Mouse (Mus musculus): ENCODE data around the gene Gm42669. TPM values are rescaled to one million over a fixed set of nuclear protein-coding genes. Genes with fewer than 3 reads are reported as not detected.

The Gm42669 gene
- total and polyA plus RNA-seq, 3 experiments: 0.04 to 0.21 TPM; not detected in 1

- no peak for TF ChIP-seq USF2 (IDR thresholded peaks at IDR 0.05; ENCODE audit: borderline replicate concordance in 1 of 2, insufficient read depth in 1 of 2, low read depth in 1 of 2, low read length in 2 of 2)
- TF ChIP-seq TCF12 (IDR thresholded peaks at IDR 0.05; ENCODE audit: low read depth, low read length): no peak
- no peak for TF ChIP-seq RAD21 (IDR thresholded peaks at IDR 0.05; ENCODE audit: low read depth, low read length)
- no peak for TF ChIP-seq CHD2 (IDR thresholded peaks at IDR 0.05; ENCODE audit: low read length)
- peak; percentile 81 for TF ChIP-seq SIN3A (IDR thresholded peaks at IDR 0.05; ENCODE audit: low read length)
- TF ChIP-seq MEF2A (IDR thresholded peaks at IDR 0.05; ENCODE audit: extremely low read depth, insufficient replicate concordance, low read depth, low read length, poor library complexity, severe bottlenecking): no peak
- no peak for TF ChIP-seq GABPA (IDR thresholded peaks at IDR 0.05; ENCODE audit: low read depth, low read length)
- TF ChIP-seq MYB (IDR thresholded peaks at IDR 0.05; ENCODE audit: low read depth, low read length): no peak
- TF ChIP-seq CHD1 (IDR thresholded peaks at IDR 0.05; ENCODE audit: low read depth, low read length): no peak
- TF ChIP-seq MXI1 (IDR thresholded peaks at IDR 0.05; ENCODE audit: low read depth, low read length): peak; percentile 65
Observed at GRCm38 (mm10) chr5:107597301-107598077, 90.1 kb downstream of the Gm42669 start, which contains the start of the genes Rpap2 and Glmn (continued).

GRCm38 (mm10) chr5:107598380-107598779 is 91.0 kb downstream of the Gm42669 start:
- Histone ChIP-seq H3K27ac (ENCODE audit: control insufficient read depth, low read depth, low read length) (peak overlapping the region; percentile 94), H3K9me3 (replicated peaks; ENCODE audit: insufficient read depth, low read length) (no peaks in the 10 kb centered on the region), H3K36me3 (ENCODE audit: control insufficient read depth in 1 of 2, insufficient read depth in 2 of 2, low read length in 2 of 2) (peaks cover 0 to 6% of the 10 kb centered on the region in 2 experiments; a peak in 2 of 4 replicates), H3K79me2 (ENCODE audit: control insufficient read depth, insufficient read depth, low read length, poor library complexity) (peaks cover 4% of the 10 kb centered on the region; the same call in 1 of the 2 replicates), H3K9ac (ENCODE audit: control insufficient read depth, low read depth, low read length, poor library complexity, severe bottlenecking) (peak overlapping the region; percentile 99), H3K4me1 (ENCODE audit: control insufficient read depth in 1 of 2, insufficient read depth in 2 of 2, low read length in 2 of 2) (peaks cover 3% of the 10 kb centered on the region in 2 experiments), H3K4me3 (ENCODE audit: control insufficient read depth in 1 of 2, insufficient read depth in 1 of 2, low read depth in 2 of 2, low read length in 2 of 2) (peak overlapping the region; percentile 80 to 98), H3K27me3 (ENCODE audit: control insufficient read depth in 1 of 2, insufficient read depth in 2 of 2, low read length in 2 of 2) (no peaks in the 10 kb centered on the region)
- DNase-seq (ENCODE audit: low read depth, low spot score): peak; percentile 45
- TF ChIP-seq ZNF384 (IDR thresholded peaks at IDR 0.05; ENCODE audit: low read depth, low read length) (peak; percentile 70; the same call in 1 of the 2 replicates), MYC (IDR thresholded peaks at IDR 0.05; ENCODE audit: low read depth, low read length) (no peak), POLR2A (IDR thresholded peaks at IDR 0.05; ENCODE audit: control insufficient read depth in 1 of 2, insufficient read depth in 1 of 2, low read depth in 1 of 2, low read length in 2 of 2, poor library complexity in 1 of 2) (no peak), MXI1 (IDR thresholded peaks at IDR 0.05; ENCODE audit: low read depth, low read length) (no peak; the same call in 1 of the 2 replicates), GATA1 (IDR thresholded peaks at IDR 0.05; ENCODE audit: low read depth, low read length) (no peak), ETS1 (IDR thresholded peaks at IDR 0.05; ENCODE audit: low read depth, low read length) (no peak), SIN3A (IDR thresholded peaks at IDR 0.05; ENCODE audit: low read length) (no peak), EP300 (IDR thresholded peaks at IDR 0.05; ENCODE audit: low read depth in 1 of 2, low read length in 2 of 2) (no peak), USF1 (IDR thresholded peaks at IDR 0.05; ENCODE audit: low read depth, low read length) (peak; percentile 55; the same call in 1 of the 2 replicates), POLR2AphosphoS2 (IDR thresholded peaks at IDR 0.05; ENCODE audit: low read length) (no peak), NRF1 (IDR thresholded peaks at IDR 0.05; ENCODE audit: insufficient read depth, low read depth, low read length, poor library complexity, severe bottlenecking) (no peak)
